Mouse (Mus musculus): ENCODE measurements around the gene Kmt2e. TPM values are rescaled to one million over a fixed set of nuclear protein-coding genes. Genes with fewer than 3 reads are reported as not detected.

The Kmt2e gene
- total RNA-seq (2021): 10 to 100 TPM; 90.9 to 92.2 TPM

- peak; percentile 92 for DNase-seq
Measured at GRCm38 (mm10) chr5:23433720-23434597, at the start of gene Kmt2e. Gene Kmt2e, plus strand, starts transcription at chr5:23434441.

GRCm38 (mm10) chr5:23385136-23385535 is 49.1 kb upstream of the Kmt2e start:
- DNase-seq: no peak

GRCm38 (mm10) chr5:23385763-23386217 is 48.5 kb upstream of the Kmt2e start:
- DNase-seq: no peak

GRCm38 (mm10) chr5:23386562-23387312 is 47.5 kb upstream of the Kmt2e start:
- peak; percentile 68 to 77 for DNase-seq

GRCm38 (mm10) chr5:23387313-23387666 is 47.0 kb upstream of the Kmt2e start:
- no peak for DNase-seq

- no peak for DNase-seq
Measured at GRCm38 (mm10) chr5:23388091-23388490, 46.1 kb upstream of the Kmt2e start.

GRCm38 (mm10) chr5:23389601-23390305 is 44.5 kb upstream of the Kmt2e start:
- no peak for DNase-seq

- DNase-seq: no peak
Measured at GRCm38 (mm10) chr5:23391714-23392113, 42.5 kb upstream of the Kmt2e start.

GRCm38 (mm10) chr5:23393870-23394269 is 40.4 kb upstream of the Kmt2e start:
- DNase-seq: no peak

- DNase-seq: no peak
Measured at GRCm38 (mm10) chr5:23394366-23395145, 39.7 kb upstream of the Kmt2e start.

- DNase-seq: no peak
Measured at GRCm38 (mm10) chr5:23395721-23396120, 38.5 kb upstream of the Kmt2e start.

- no peak for DNase-seq
Measured at GRCm38 (mm10) chr5:23396756-23397155, 37.5 kb upstream of the Kmt2e start.

GRCm38 (mm10) chr5:23400156-23400555 is 34.1 kb upstream of the Kmt2e start:
- DNase-seq: no peak

- DNase-seq: no peak
Measured at GRCm38 (mm10) chr5:23400868-23401267, 33.4 kb upstream of the Kmt2e start.

- no peak for DNase-seq
Measured at GRCm38 (mm10) chr5:23401368-23401767, 32.9 kb upstream of the Kmt2e start.

GRCm38 (mm10) chr5:23401999-23402398 is 32.2 kb upstream of the Kmt2e start:
- no peak for DNase-seq

GRCm38 (mm10) chr5:23403161-23403560 is 31.1 kb upstream of the Kmt2e start:
- DNase-seq: no peak

GRCm38 (mm10) chr5:23405666-23406404 is 28.4 kb upstream of the Kmt2e start:
- no peak for DNase-seq

- no peak for DNase-seq
Measured at GRCm38 (mm10) chr5:23406405-23406745, 27.9 kb upstream of the Kmt2e start.

- no peak for DNase-seq
Measured at GRCm38 (mm10) chr5:23408106-23408505, 26.1 kb upstream of the Kmt2e start.

- DNase-seq: no peak
Measured at GRCm38 (mm10) chr5:23410040-23410717, 24.1 kb upstream of the Kmt2e start.

Measured in layer of hippocampus, postnatal 36 days (tissue).